Mouse (Mus musculus) monocyte, adult 59 days (primary cell): ENCODE results near the gene BC016579. TPM values are rescaled to one million over a fixed set of nuclear protein-coding genes. Genes with fewer than 3 reads are reported as not detected.

ENCODE experiments used
- total RNA-seq, 2 experiments: library from RNA; stranded (reverse); gene quantifications; one replicate each; pipeline ENCODE4 v1.2.4; 2023

The BC016579 gene
- total RNA-seq: not detected

GRCm38 (mm10) chr16:45653934-45654332 is at the start of gene BC016579:
TSS of gene BC016579 (minus strand) at chr16:45654068.

GRCm38 (mm10) chr16:45693558-45693957 is 39.7 kb upstream of the BC016579 start, which contains the start of gene Tmprss7:
TSS of gene Tmprss7 (minus strand) at chr16:45693658.

DNA sequence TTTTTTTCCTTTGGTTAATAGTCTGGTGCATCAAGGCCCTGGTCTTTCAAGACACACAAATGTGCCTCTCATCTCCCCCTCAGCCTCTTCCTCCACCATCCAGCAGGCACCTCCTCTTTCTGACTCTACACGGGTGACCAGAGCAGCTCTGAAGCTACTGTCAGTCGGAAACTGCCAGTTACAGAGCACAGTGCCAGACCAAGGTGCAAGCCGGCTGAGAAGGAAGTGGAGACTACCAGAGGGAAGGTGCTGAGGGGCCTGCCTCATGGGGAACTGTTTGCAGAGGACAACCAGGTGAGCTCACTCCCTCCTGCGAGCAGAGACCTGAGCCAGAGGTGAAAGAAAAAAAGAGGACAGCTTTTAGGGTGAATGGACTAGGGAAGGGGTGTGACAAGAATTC is 43.6 kb downstream of the BC016579 start, which contains the start of gene Gcsam:
Gene Gcsam (plus strand): TSS at position 114 of the 400 bp plus-strand sequence.

Other genes with a start within 250 kb of the BC016579 start
- 1 to 10 TPM in 1 of 2 experiments, under 1 TPM in 1; 0.76 to 2.2 TPM for gene Cd200, start 245.0 kb downstream of the BC016579 start, total RNA-seq
- gene Gm609, start 161.1 kb downstream of the BC016579 start, total RNA-seq: not detected
- gene Gm17783, start 122.0 kb downstream of the BC016579 start, total RNA-seq: not detected
- gene Slc9c1, start 118.8 kb downstream of the BC016579 start, total RNA-seq: not detected
- under 1 TPM in 1 of 2 experiments, not detected in 1; 0.30 TPM for gene Gcsam, start 43.7 kb downstream of the BC016579 start, total RNA-seq
- not detected for gene Tmprss7, start 39.6 kb upstream of the BC016579 start, total RNA-seq
- under 1 TPM in 1 of 2 experiments, not detected in 1; 0.39 TPM for gene Tagln3, start 70.5 kb upstream of the BC016579 start, total RNA-seq
- gene Abhd10, start 88.9 kb upstream of the BC016579 start, total RNA-seq: 10 to 100 TPM; 14.5 to 18.6 TPM